Mouse (Mus musculus) MEL (cell line): ENCODE results near the gene Pdia2.

ENCODE experiments used
- CTCF ChIP-seq, 3 experiments: IDR thresholded peaks in 2 of 3; conservative IDR thresholded peaks in 1 of 3; 2 replicates each; pipeline ENCODE4 v1.5.1; 2011 to 2012; ENCODE audit warnings: low read length in 3 of 3, low read depth in 2 of 3, mild to moderate bottlenecking in 2 of 3, improper control_type of control experiment in 1 of 3, inconsistent platforms in 1 of 3, mixed read lengths in 1 of 3, moderate library complexity in 1 of 3; ENCODE audit not compliant: control insufficient read depth in 1 of 3, insufficient read depth in 1 of 3, poor library complexity in 1 of 3, severe bottlenecking in 1 of 3
- EP300 ChIP-seq, 2 experiments: IDR thresholded peaks; 2 replicates each; pipeline ENCODE4 v1.6.1; 2011; ENCODE audit warnings: improper control_type of control experiment in 2 of 2, low read length in 2 of 2, low read depth in 1 of 2, mild to moderate bottlenecking in 1 of 2
- GATA1 ChIP-seq: IDR thresholded peaks from 2 replicates; pipeline ENCODE4 v1.6.1; 2011; ENCODE audit warnings: low read depth, low read length, improper control_type of control experiment
- MYC ChIP-seq: IDR thresholded peaks from 2 replicates; pipeline ENCODE4 v1.6.1; 2011; ENCODE audit warnings: low read depth, mild to moderate bottlenecking, low read length, improper control_type of control experiment, moderate library complexity
- NELFE ChIP-seq: IDR thresholded peaks from 2 replicates; pipeline ENCODE4 v1.6.1; 2011; ENCODE audit warnings: low read depth, low read length, improper control_type of control experiment
- RAD21 ChIP-seq: IDR thresholded peaks from 2 replicates; pipeline ENCODE4 v1.6.1; 2011; ENCODE audit warnings: mild to moderate bottlenecking, low read depth, low read length, improper control_type of control experiment
- UBTF ChIP-seq: IDR thresholded peaks from 2 replicates; pipeline ENCODE4 v1.6.1; 2012; ENCODE audit warnings: low read depth, mild to moderate bottlenecking, inconsistent platforms, low read length, improper control_type of control experiment, moderate library complexity, borderline replicate concordance; ENCODE audit not compliant: insufficient read depth
- ZNF384 ChIP-seq: IDR thresholded peaks from 2 replicates; pipeline ENCODE4 v1.6.1; 2012; ENCODE audit warnings: low read depth, mild to moderate bottlenecking, inconsistent platforms, low read length, improper control_type of control experiment

DNA sequence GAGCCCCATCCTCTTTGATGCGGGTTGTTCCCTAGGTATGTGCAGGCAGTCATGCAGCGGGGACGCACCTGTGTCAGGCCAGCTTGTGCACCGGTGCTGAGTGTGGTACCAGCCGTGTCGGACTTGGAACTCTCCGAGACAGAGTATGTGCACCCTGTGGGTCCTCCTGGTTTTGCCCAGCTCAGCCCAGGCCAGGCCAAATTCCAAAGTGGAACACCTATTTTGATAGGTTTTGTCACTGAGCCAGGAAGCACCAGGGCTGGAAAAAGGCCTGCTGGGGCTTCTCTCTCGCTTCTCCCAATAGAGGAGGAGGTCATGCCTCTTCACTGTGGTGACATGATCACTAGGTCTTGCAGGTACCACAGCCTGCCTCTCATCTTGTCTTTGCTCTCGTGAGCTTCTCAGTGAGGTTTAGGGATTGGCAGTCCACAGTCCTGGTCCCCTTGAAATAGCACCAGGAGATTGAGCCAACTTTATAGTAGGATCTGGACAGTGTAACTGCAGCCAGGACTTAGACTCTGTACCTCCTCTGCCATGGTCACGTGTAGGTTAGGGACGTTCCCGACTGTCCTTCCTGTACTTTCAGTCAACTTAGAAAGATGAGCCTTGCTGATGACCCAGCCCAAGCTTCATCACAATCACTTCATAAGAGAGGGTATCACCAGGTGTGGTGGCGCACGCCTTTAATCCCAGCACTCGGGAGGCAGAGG lies 6.3 kb downstream of the Pdia2 start:
- no peak for TF ChIP-seq NELFE
- no peak for TF ChIP-seq CTCF (IDR thresholded peaks at IDR 0.05 in 2 of 3, conservative IDR thresholded peaks at IDR 0.05 in 1 of 3; ENCODE audit: control insufficient read depth in 1 of 3, insufficient read depth in 1 of 3, low read depth in 2 of 3, low read length in 3 of 3, poor library complexity in 1 of 3, severe bottlenecking in 1 of 3)
- TF ChIP-seq EP300 (IDR thresholded peaks at IDR 0.05; ENCODE audit: low read depth in 1 of 2, low read length in 2 of 2) = no peak
- TF ChIP-seq RAD21 = no peak
- TF ChIP-seq ZNF384 = no peak
- TF ChIP-seq MYC = no peak
- TF ChIP-seq GATA1 = no peak
- no peak for TF ChIP-seq UBTF
